8 mouse cellular contexts compared by ENCODE assay signal in the genomic region with DNA sequence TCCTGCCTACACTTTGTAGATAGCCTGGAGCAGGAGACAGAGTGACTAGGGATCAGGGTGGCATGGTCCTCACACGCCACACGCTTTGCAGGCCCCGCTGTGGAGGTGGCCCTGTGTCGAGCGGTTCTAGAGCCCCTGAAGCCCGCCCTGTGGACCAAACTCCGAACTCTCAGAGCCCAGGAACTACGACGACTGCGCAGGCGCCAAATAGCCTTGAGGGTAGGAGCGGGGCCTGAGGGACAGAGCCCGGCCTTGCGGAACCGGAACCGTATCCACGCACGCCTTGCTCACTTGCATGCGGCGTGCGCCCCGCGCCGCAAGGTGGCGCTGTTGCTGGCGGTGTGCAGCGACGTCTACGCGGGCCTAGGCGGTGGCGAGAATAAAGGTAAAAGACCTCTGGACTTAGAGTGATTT. TPM values are rescaled to one million over a fixed set of nuclear protein-coding genes. Genes with fewer than 3 reads are reported as not detected.
A peak's percentile ranks its signal among the peaks of the same experiment; 100 is the strongest.
DNase-seq lines count a peak whose midpoint lies in the region; ATAC-seq and TF ChIP-seq lines count a peak whose summit lies in the region.

No protein-coding gene starts in this region.

- no peaks in the 10 kb centered on the region for H3K9me3 ChIP-seq in heart, embryonic 16.5 days (replicated peaks; ENCODE audit: control insufficient read depth, low read length)
- H3K9me3 ChIP-seq in lung, embryonic 14.5 days (ENCODE audit: low read depth, low read length) = no peaks in the 10 kb centered on the region
- no peaks in the 10 kb centered on the region for H3K9me3 ChIP-seq in neural tube, embryonic 15.5 days (replicated peaks)

- peak; percentile 69 for DNase-seq in CD8-positive naive resting alpha-beta T cell, adult 2 months (ENCODE audit: low read depth in 2 of 2, low spot score in 2 of 2)
- DNase-seq in c-Kit-negative CD71-positive TER-119-positive erythroid progenitor cells, embryonic 14.5 days (ENCODE audit: low read depth, low spot score) = peak; percentile 57
- DNase-seq in kidney, postnatal 36 days = peak; percentile 87 to 94
- DNase-seq in lung, embryonic 14.5 days = peak; percentile 85
- peak; percentile 59 to 64 for DNase-seq in thymus, adult 18-20 months

- peak overlapping the region; percentile 69 for H3K9ac ChIP-seq in heart, embryonic 16.5 days (ENCODE audit: low read length)
- peak overlapping the region; percentile 17 for H3K9ac ChIP-seq in lung, embryonic 14.5 days
- H3K9ac ChIP-seq in neural tube, embryonic 15.5 days (replicated peaks) = no peak overlapping the region

- TF ChIP-seq CTCF in lung, embryonic 14.5 days (IDR thresholded peaks at IDR 0.05; ENCODE audit: low read depth) = peak; percentile 98

- peak overlapping the region; percentile 73 for H3K27ac ChIP-seq in heart, embryonic 16.5 days (ENCODE audit: low read length)
- H3K27ac ChIP-seq in lung, embryonic 14.5 days (ENCODE audit: low read depth) = peak overlapping the region; percentile 66
- no peak overlapping the region for H3K27ac ChIP-seq in neural tube, embryonic 15.5 days (replicated peaks)

- no peaks in the 10 kb centered on the region for H3K27me3 ChIP-seq in heart, embryonic 16.5 days (ENCODE audit: control insufficient read depth, insufficient read depth, low read length)
- H3K27me3 ChIP-seq in lung, embryonic 14.5 days (ENCODE audit: insufficient read depth, low read length) = no peaks in the 10 kb centered on the region
- H3K27me3 ChIP-seq in neural tube, embryonic 15.5 days (replicated peaks) = no peaks in the 10 kb centered on the region

- peak overlapping the region; percentile 61 for H3K4me2 ChIP-seq in heart, embryonic 16.5 days (ENCODE audit: low read depth, low read length)
- peak overlapping the region; percentile 58 for H3K4me2 ChIP-seq in lung, embryonic 14.5 days
- H3K4me2 ChIP-seq in neural tube, embryonic 15.5 days = peak overlapping the region; percentile 43

- no peaks in the 10 kb centered on the region for H3K36me3 ChIP-seq in heart, embryonic 16.5 days (ENCODE audit: control insufficient read depth, insufficient read depth)
- no peaks in the 10 kb centered on the region for H3K36me3 ChIP-seq in lung, embryonic 14.5 days (ENCODE audit: insufficient read depth)
- no peaks in the 10 kb centered on the region for H3K36me3 ChIP-seq in neural tube, embryonic 15.5 days

- peaks cover 5% of the 10 kb centered on the region for H3K4me1 ChIP-seq in heart, embryonic 16.5 days (ENCODE audit: control insufficient read depth, insufficient read depth, low read length)
- H3K4me1 ChIP-seq in lung, embryonic 14.5 days (ENCODE audit: insufficient read depth) = peaks cover 7% of the 10 kb centered on the region
- peaks cover 9% of the 10 kb centered on the region for H3K4me1 ChIP-seq in neural tube, embryonic 15.5 days

- 13% methylated on average over 32 of the region's 32 CpGs for WGBS in heart, embryonic 16.5 days
- WGBS in lung, embryonic 14.5 days = 14% methylated on average over 32 of the region's 32 CpGs
- 18% methylated on average over 32 of the region's 32 CpGs for WGBS in neural tube, embryonic 15.5 days

- peak; percentile 84 for ATAC-seq in erythroid progenitor cell, adult 5-6 weeks (replicated peaks; ENCODE audit: low FRiP score, poor library complexity, severe bottlenecking)
- peak; percentile 63 for ATAC-seq in heart, embryonic 16.5 days (replicated peaks; ENCODE audit: extremely low read depth, insufficient read depth, low FRiP score)
- ATAC-seq in lung, embryonic 14.5 days (ENCODE audit: insufficient read depth) = peak; percentile 61
- ATAC-seq in neural tube, embryonic 15.5 days (ENCODE audit: low FRiP score) = peak; percentile 65

- H3K4me3 ChIP-seq in heart, embryonic 16.5 days (ENCODE audit: low read length) = peak overlapping the region; percentile 39
- H3K4me3 ChIP-seq in lung, embryonic 14.5 days (ENCODE audit: low read depth, low read length) = peak overlapping the region; percentile 17
- H3K4me3 ChIP-seq in neural tube, embryonic 15.5 days (replicated peaks) = no peak overlapping the region

RNA-seq across cellular contexts. Expression of a gene that starts 7.8 kb away (rescaled TPM):
- total RNA-seq in erythroid progenitor cell, adult 5-6 weeks (2015; ENCODE audit: low replicate concordance) = 4.3 and 8.8 TPM in 2 replicates
- 5.4 and 19.4 TPM in 2 replicates for total RNA-seq in erythroid progenitor cell, adult 5-6 weeks (2017; ENCODE audit: low replicate concordance)
- polyA plus RNA-seq in heart, embryonic 16.5 days (2015; fragmentation: Nextera tagmentation; extraction: Ambion mirVana) = 5.8 and 11.1 TPM in 2 replicates
- 6.8 and 6.9 TPM in 2 replicates for polyA plus RNA-seq in lung, embryonic 14.5 days (2014; fragmentation: Nextera tagmentation; extraction: Ambion mirVana)
- polyA plus RNA-seq in neural tube, embryonic 15.5 days (2015; fragmentation: Nextera tagmentation; extraction: Ambion mirVana) = 2.9 and 7.0 TPM in 2 replicates

RNA-seq across cellular contexts. Expression of a gene that starts 11.8 kb away (rescaled TPM):
- total RNA-seq in erythroid progenitor cell, adult 5-6 weeks (2015; ENCODE audit: low replicate concordance) = 215 and 258 TPM in 2 replicates
- total RNA-seq in erythroid progenitor cell, adult 5-6 weeks (2017; ENCODE audit: low replicate concordance) = 202 and 252 TPM in 2 replicates
- 135 and 139 TPM in 2 replicates for polyA plus RNA-seq in heart, embryonic 16.5 days (2015; fragmentation: Nextera tagmentation; extraction: Ambion mirVana)
- 254 and 255 TPM in 2 replicates for polyA plus RNA-seq in lung, embryonic 14.5 days (2014; fragmentation: Nextera tagmentation; extraction: Ambion mirVana)
- 158 and 164 TPM in 2 replicates for polyA plus RNA-seq in neural tube, embryonic 15.5 days (2015; fragmentation: Nextera tagmentation; extraction: Ambion mirVana)

RNA-seq across cellular contexts. Expression of a gene that starts 28.4 kb away (rescaled TPM):
- total RNA-seq in erythroid progenitor cell, adult 5-6 weeks (2015; ENCODE audit: low replicate concordance) = 34.2 and 61.2 TPM in 2 replicates
- 10.6 and 14.1 TPM in 2 replicates for total RNA-seq in erythroid progenitor cell, adult 5-6 weeks (2017; ENCODE audit: low replicate concordance)
- polyA plus RNA-seq in heart, embryonic 16.5 days (2015; fragmentation: Nextera tagmentation; extraction: Ambion mirVana) = 281 and 288 TPM in 2 replicates
- 127 and 133 TPM in 2 replicates for polyA plus RNA-seq in lung, embryonic 14.5 days (2014; fragmentation: Nextera tagmentation; extraction: Ambion mirVana)
- 91.4 and 114 TPM in 2 replicates for polyA plus RNA-seq in neural tube, embryonic 15.5 days (2015; fragmentation: Nextera tagmentation; extraction: Ambion mirVana)

RNA-seq across cellular contexts. Expression of a gene that starts 29.3 kb away (rescaled TPM):
- 8.3 and 12.2 TPM in 2 replicates for total RNA-seq in erythroid progenitor cell, adult 5-6 weeks (2015; ENCODE audit: low replicate concordance)
- 4.8 and 5.5 TPM in 2 replicates for total RNA-seq in erythroid progenitor cell, adult 5-6 weeks (2017; ENCODE audit: low replicate concordance)
- polyA plus RNA-seq in heart, embryonic 16.5 days (2015; fragmentation: Nextera tagmentation; extraction: Ambion mirVana) = 34.7 and 41.0 TPM in 2 replicates
- polyA plus RNA-seq in lung, embryonic 14.5 days (2014; fragmentation: Nextera tagmentation; extraction: Ambion mirVana) = 31.8 and 37.4 TPM in 2 replicates
- 75.9 and 77.6 TPM in 2 replicates for polyA plus RNA-seq in neural tube, embryonic 15.5 days (2015; fragmentation: Nextera tagmentation; extraction: Ambion mirVana)

RNA-seq across cellular contexts. Expression of a gene that starts 30.0 kb away (rescaled TPM):
- total RNA-seq in erythroid progenitor cell, adult 5-6 weeks (2015; ENCODE audit: low replicate concordance) = 38.9 and 40.2 TPM in 2 replicates
- total RNA-seq in erythroid progenitor cell, adult 5-6 weeks (2017; ENCODE audit: low replicate concordance) = 3.6 and 14.5 TPM in 2 replicates
- 60.4 and 65.1 TPM in 2 replicates for polyA plus RNA-seq in heart, embryonic 16.5 days (2015; fragmentation: Nextera tagmentation; extraction: Ambion mirVana)
- polyA plus RNA-seq in lung, embryonic 14.5 days (2014; fragmentation: Nextera tagmentation; extraction: Ambion mirVana) = 54.0 and 59.6 TPM in 2 replicates
- 106 and 114 TPM in 2 replicates for polyA plus RNA-seq in neural tube, embryonic 15.5 days (2015; fragmentation: Nextera tagmentation; extraction: Ambion mirVana)
